Mouse (Mus musculus) embryonic stem cell, embryonic (primary cell): ENCODE measurements at regions not wholly inside any gene's neighbourhood (a gene's known extent, or its start where the extent isn't known, plus 50 kb on each side); places are given as distances from the start of the nearest gene placed in this dataset.

Experiments used
- CTCF ChIA-PET, 4 experiments: fragments of 300-600 bp in 2 of 4; fragments of 350-600 bp in 2 of 4; sonication (Branson Sonifier 250); formaldehyde crosslinking; loops; one replicate each; lab custom pipeline; 2022; ENCODE audit warnings: inconsistent platforms in 2 of 4; lab: Charles Lee
- POLR2A ChIA-PET, 4 experiments: fragments of 300-600 bp in 2 of 4; fragments of 350-600 bp in 2 of 4; sonication (Branson Sonifier 250); formaldehyde crosslinking; loops; one replicate each; lab custom pipeline; 2022; ENCODE audit warnings: antibody characterized with exemption in 4 of 4, inconsistent platforms in 1 of 4; lab: Charles Lee

DNA sequence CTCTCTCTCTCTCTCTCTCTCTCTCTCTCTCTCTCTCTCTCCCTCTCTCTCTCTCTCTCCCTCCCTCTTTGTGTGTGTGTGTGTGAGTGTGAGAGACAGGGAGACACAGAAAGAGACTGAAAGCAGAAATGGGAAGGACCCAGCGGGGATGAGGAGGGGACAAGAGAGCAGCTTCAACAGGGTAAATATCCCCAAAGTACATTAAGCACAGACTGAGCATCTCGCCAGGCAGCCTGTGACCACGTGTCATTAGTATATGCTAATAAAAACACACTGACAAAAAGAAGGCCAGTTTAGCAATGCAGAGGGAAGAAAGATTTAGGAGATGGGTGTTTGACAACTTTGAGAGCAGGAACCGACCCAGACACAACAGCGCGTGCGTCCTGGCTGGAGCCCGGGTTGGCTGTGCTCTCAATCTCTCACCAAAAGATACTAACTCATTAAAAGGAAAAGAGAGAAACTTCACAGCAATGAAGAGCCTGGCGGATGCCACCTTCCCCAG is 648.2 kb upstream of the 3110018I06Rik start:
- CTCF ChIA-PET = no interaction called here
- POLR2A ChIA-PET = no interaction called here

- POLR2A ChIA-PET = no interaction called here
- CTCF ChIA-PET = no interaction called here
Observed at GRCm38 (mm10) chr12:106841996-106842395, 646.4 kb upstream of the 3110018I06Rik start.

DNA sequence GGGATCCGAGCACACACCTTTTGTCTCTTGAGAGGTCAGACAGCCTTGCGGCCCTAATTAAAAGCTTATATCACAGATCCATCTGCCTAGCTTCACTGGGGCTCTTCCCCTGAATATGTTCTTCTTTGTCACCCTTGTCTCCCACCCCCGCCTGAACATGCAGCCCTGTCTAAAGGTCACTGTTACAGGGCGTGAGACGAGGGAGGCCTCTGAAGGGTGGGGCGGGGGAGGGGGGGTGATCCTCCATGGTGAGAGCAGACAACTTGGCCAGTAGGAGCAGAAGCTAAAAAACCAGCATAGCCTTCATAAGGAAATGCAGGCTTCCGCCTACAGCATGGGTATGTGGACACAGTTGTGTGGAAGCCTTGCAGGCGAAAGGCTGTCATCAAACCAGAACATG is 646.0 kb upstream of the 3110018I06Rik start:
- ChIA-PET POLR2A (no interaction called here), CTCF (interaction anchor here in 1 of 4 experiments (0.7 kb wide), 1 partner anchor 914 kb away, joined by 3 read pairs; no protein-coding TSS in a partner anchor)

- ChIA-PET CTCF (interaction anchor here in 2 of 4 experiments (0.6 to 1.0 kb wide), 3 partner anchors 74 to 357 kb away, joined by 3 to 8 read pairs (median 3); no protein-coding TSS in a partner anchor), POLR2A (interaction anchor here in 1 of 4 experiments (0.7 kb wide), 1 partner anchor 33 kb away, joined by 3 read pairs; no protein-coding TSS in a partner anchor)
Observed at GRCm38 (mm10) chr12:106851666-106852065, 636.8 kb upstream of the 3110018I06Rik start.

- CTCF ChIA-PET = no interaction called here
- POLR2A ChIA-PET = no interaction called here
Observed at GRCm38 (mm10) chr12:106852736-106853135, 635.7 kb upstream of the 3110018I06Rik start.

DNA sequence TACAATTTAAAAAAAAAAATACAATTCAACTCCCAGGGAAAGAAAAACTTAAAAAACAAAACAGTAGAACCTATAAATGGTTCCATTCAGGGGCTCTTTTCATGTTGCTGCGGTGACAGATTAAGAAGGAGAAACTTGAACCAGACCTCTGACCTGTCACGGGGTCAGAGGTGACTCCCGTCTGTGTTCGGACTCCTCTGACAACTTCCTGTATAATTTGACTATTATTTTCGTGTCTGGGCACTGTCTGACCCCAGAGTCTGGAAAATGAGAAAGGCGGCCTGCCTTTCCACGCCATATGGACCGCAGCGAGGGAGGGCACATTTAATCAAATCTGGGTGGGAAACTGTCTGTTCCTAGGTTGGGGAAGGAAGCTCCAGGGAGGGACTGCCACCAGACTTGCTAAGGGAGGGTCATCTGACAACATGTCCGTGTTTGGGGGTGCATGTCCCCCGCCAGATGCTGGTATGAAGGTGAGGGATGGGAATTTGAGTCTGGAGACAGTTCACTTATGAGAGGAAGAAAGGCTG is 634.7 kb upstream of the 3110018I06Rik start:
- ChIA-PET CTCF (no interaction called here), POLR2A (interaction anchor here in 1 of 4 experiments (0.7 kb wide), 1 partner anchor 393 kb away, joined by 3 read pairs; no protein-coding TSS in a partner anchor)

DNA sequence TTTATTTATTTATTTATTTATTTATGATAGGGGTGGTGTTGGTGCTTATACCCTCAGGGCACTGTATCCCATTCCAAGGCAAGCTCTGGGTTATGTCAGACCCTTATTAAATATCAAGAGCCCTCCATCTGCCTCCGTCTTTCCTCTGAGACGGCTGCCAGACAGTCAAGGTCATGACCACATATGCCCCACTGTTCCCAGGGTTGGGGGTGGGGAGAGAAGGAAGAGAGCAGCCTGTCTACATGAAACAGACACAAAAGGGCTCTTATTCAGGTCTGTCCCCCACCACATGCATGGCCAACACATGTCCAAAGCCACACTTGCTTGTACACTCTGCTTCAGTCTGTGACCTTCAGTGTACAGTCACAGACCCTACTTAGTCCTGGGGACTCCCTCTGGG is 632.9 kb upstream of the 3110018I06Rik start:
- CTCF ChIA-PET = no interaction called here
- POLR2A ChIA-PET = no interaction called here

GRCm38 (mm10) chr12:106861638-106862037 is 626.8 kb upstream of the 3110018I06Rik start:
- CTCF ChIA-PET = no interaction called here
- POLR2A ChIA-PET = no interaction called here

GRCm38 (mm10) chr12:106864076-106864475 is 624.4 kb upstream of the 3110018I06Rik start:
- POLR2A ChIA-PET = no interaction called here
- CTCF ChIA-PET = no interaction called here

GRCm38 (mm10) chr12:106868036-106868435 is 620.4 kb upstream of the 3110018I06Rik start:
- ChIA-PET CTCF (interaction anchor here in 1 of 4 experiments (0.6 kb wide), 1 partner anchor 474 kb away, joined by 3 read pairs; no protein-coding TSS in a partner anchor), POLR2A (no interaction called here)

DNA sequence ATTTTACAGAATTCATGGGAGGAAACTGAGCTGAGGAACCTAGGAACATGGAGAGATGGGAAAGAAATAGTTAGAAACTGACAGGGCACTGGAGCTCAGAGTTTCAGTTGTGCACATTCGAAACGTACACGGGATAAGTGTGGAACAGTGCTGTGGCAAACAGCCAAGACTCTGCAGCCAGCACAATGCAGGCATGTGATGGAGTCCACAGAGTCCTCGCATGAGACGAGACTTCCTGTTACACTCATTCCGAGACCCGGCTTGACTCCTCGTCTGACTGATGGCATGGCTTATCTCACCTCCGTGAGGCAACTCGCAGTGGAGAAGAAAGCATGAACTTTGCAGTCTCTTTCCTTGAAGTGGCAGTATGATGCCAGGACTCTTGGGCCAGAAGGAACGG is 617.0 kb upstream of the 3110018I06Rik start:
- ChIA-PET CTCF (no interaction called here), POLR2A (no interaction called here)

DNA sequence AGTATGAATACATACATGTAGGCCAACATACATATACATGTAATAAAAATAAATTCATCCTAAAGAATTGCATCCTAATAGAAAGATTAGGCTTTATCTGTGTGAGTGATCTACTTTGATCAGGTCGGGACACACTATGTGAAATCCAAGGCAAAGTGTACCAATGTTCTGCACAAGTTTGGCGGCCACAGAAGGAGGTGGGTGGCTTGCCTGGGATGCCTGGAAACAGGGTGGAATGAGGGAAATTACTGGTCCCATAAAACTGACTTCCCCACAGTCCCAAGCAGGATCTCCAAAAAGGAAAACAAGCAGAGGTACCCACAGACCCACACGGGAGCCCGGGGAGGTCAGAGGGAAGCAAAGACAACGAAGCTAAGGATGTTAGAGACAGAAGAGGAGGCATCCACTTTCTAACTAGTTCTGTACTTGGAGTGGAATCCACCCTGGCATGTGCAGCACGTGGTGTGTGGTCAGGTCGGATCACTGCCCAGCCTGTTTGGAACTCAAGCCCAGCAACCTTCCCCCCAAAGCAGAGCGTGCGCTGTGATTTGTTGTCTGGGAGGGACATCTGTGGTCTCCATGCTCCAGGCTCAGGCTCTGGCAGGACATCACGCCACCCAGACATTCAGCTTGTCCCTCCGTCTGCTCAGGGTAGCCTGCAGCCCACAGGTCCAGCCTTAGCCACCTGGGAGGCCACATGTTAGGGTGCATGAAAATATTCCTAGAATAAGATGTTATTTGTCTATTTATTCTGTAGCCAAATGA is 615.3 kb upstream of the 3110018I06Rik start:
- CTCF ChIA-PET = no interaction called here
- POLR2A ChIA-PET = no interaction called here

DNA sequence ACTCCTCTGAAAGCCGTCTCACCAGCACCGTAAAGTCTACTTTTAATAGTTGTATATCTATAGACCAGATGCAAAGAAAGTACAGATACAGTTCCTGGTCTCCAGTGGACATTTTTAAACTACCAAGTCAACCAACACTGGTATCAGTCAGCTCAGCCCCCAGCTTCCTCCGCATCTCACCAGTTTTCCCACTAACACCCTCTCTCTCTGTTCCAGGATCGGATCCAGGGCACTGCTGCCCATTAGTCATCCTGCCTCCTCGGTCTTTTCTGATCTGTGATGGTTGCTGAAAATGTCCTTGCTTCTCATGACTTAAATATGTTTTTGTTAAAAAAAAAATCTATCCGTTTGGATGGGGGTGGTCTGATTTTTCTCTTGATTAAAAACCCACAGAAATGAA is 598.1 kb upstream of the 3110018I06Rik start:
- ChIA-PET POLR2A (interaction anchor here in 1 of 4 experiments (0.9 kb wide), 1 partner anchor 115 kb away, joined by 3 read pairs; no protein-coding TSS in a partner anchor), CTCF (no interaction called here)

DNA sequence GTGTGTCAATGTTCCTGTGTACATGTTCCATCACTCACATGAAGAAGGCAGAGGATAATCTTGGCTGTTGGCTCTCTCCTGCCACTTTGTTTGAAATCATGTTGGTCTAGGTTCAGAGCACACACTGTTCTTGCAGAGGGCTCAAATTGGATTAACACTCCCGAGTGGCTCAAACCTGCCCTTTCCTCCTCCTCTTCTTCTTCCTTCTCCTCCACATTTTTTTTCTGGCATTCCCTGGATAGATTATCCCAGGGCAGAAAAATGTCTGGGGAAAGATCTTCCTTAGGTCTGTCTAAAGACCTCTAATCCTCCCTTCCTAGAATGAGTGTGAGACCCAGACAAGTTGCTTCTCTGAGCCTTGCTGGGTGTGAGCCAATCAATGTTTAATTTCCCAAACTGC is 594.4 kb upstream of the 3110018I06Rik start:
- ChIA-PET CTCF (no interaction called here), POLR2A (no interaction called here)

- ChIA-PET POLR2A (no interaction called here), CTCF (no interaction called here)
Observed at GRCm38 (mm10) chr12:106904202-106904601, 584.2 kb upstream of the 3110018I06Rik start.

DNA sequence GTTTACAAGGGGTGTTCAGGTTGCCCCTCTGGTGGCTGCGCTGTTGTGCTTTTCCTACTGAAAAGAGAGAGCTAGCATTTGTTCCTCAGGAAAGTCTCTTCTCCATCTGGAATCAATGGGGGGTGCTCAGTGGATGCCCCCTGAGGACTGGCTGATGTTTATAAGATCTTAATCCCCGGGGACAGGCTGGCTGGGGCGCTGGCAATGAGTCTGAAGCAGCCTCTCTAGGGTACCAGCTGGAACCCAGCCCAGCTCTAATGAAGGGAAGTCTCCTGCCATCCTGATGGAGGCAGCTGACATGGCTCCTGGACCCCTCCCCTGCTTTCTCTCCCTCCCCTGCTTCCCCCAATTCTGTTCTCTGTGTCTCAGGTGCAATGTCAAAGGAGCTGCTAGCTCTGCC is 575.6 kb upstream of the 3110018I06Rik start:
- ChIA-PET CTCF (no interaction called here), POLR2A (interaction anchor here in 1 of 4 experiments (0.6 kb wide), 1 partner anchor 668 kb away, joined by 7 read pairs; no protein-coding TSS in a partner anchor)

- ChIA-PET POLR2A (no interaction called here), CTCF (no interaction called here)
Observed at GRCm38 (mm10) chr12:106922571-106922991, 565.9 kb upstream of the 3110018I06Rik start.

- POLR2A ChIA-PET = no interaction called here
Observed at GRCm38 (mm10) chr12:106928389-106928788, 560.0 kb upstream of the 3110018I06Rik start.

DNA sequence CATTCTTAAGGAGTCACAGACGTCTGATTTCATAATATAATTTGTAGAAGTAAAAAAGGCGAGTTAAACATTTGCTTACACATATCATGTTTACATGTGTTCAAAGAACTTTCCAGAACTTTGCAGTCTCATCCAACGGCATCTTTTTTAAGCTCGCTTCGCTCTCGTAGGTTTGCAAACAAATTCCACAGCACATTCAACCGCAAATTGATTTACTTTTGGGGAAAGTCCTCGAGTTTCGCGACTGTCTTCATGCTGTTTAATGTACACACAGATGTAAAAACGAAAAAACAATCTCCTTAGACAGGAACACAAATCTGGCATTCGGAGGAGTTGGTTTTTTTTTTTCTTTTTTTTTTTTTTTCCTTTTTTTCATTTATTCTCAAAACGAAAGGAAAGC is 559.3 kb upstream of the 3110018I06Rik start:
- POLR2A ChIA-PET = no interaction called here
- CTCF ChIA-PET = no interaction called here

More at GRCm38 (mm10) chr12:106928389-106928788, 560.0 kb upstream of the 3110018I06Rik start:
- CTCF ChIA-PET = no interaction called here

DNA sequence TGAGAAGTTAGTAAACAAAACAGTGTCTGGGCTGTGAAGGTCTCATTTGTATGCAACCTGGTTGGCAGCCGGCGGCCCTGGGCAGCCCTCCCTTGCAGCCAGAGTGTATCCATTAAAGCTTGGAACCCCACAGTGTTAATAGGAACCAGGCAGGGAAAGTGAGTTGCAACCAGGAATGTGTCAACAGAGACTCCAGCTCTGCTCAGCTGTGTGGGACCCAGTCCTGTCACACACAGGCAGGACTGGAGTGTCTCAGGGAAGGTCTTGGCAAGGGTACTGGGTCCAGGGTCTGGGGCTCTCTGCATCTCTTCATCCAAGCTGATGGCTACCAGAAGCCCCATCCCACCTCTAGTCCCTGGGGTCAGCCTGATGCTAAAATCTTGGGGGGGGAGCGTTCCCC is 556.8 kb upstream of the 3110018I06Rik start:
- ChIA-PET POLR2A (no interaction called here), CTCF (no interaction called here)
